Mouse (Mus musculus) intestine, postnatal 0 days (tissue): ENCODE measurements around the gene Vmn1r181. TPM values are rescaled to one million over a fixed set of nuclear protein-coding genes. Genes with fewer than 3 reads are reported as not detected.
"Not testable (repeated sequence)": the region's sequence is repeated elsewhere in the genome, so short reads cannot be mapped to it uniquely, and the experiment has no call there.

Source experiments
- ATAC-seq: fragments of 200-750 bp; cut with Nextera tagmentation; 2 replicates; pipeline ENCODE4 v1.8.0; 2017; ENCODE audit warnings: mild to moderate bottlenecking, moderate TSS enrichment, moderate library complexity
- H3K27ac ChIP-seq: fragments of 300-500 bp; sonication (generic); 2 replicates; pipeline ENCODE4 v1.5.1; 2014; ENCODE audit warnings: mild to moderate bottlenecking, low read depth, low read length, moderate library complexity
- H3K27me3 ChIP-seq: fragments of 300-500 bp; sonication (generic); replicated peaks from 2 replicates; pipeline ENCODE4 v1.6.1; 2014; ENCODE audit warnings: low read length, mixed read lengths; ENCODE audit not compliant: control insufficient read depth, insufficient read depth
- H3K36me3 ChIP-seq: fragments of 300-500 bp; sonication (generic); 2 replicates; pipeline ENCODE4 v1.6.1; 2014; ENCODE audit warnings: mild to moderate bottlenecking, moderate library complexity; ENCODE audit not compliant: control insufficient read depth, insufficient read depth
- H3K4me1 ChIP-seq: fragments of 300-500 bp; sonication (generic); replicated peaks from 2 replicates; pipeline ENCODE4 v1.6.1; 2014; ENCODE audit warnings: antibody characterized with exemption, low read length, mixed read lengths; ENCODE audit not compliant: control insufficient read depth, insufficient read depth
- H3K4me2 ChIP-seq: fragments of 300-500 bp; sonication (generic); replicated peaks from 2 replicates; pipeline ENCODE4 v1.6.1; 2014; ENCODE audit warnings: low read depth, mild to moderate bottlenecking, moderate library complexity
- H3K4me3 ChIP-seq: fragments of 300-500 bp; sonication (generic); 2 replicates; pipeline ENCODE4 v1.5.1; 2014; ENCODE audit warnings: low read depth, low read length
- H3K9ac ChIP-seq: fragments of 300-500 bp; sonication (generic); 2 replicates; pipeline ENCODE4 v1.6.1; 2014; ENCODE audit warnings: mild to moderate bottlenecking, low read depth, low read length
- H3K9me3 ChIP-seq: fragments of 300-500 bp; sonication (generic); 2 replicates; pipeline ENCODE4 v1.6.1; 2016; ENCODE audit warnings: mixed run types; ENCODE audit not compliant: control insufficient read depth
- CTCF ChIP-seq: sonication (generic); IDR thresholded peaks from 2 replicates; pipeline ENCODE4 v1.5.1; 2016; ENCODE audit warnings: low read depth, mild to moderate bottlenecking, control low read depth, antibody characterized with exemption, moderate library complexity
- whole genome bisulfite sequencing: fragments of 180-500 bp; shearing (Covaris S2); extraction: QIAGEN DNeasy Blood & Tissue Kit; methylation state at CpG from one replicate; pipeline ENCODE4 v1.1.7; 2014; 5-methylcytosine and 5-hydroxymethylcytosine counted together
- polyA plus RNA-seq: library from polyadenylated mRNA; unstranded; fragments of >200 nt; fragmentation: Nextera tagmentation; extraction: Ambion mirVana; gene quantifications from 2 replicates; pipeline ENCODE4 v1.2.1, GENCODE M21; 2015

Gene Vmn1r181
- polyA plus RNA-seq: not detected in 2 replicates

DNA sequence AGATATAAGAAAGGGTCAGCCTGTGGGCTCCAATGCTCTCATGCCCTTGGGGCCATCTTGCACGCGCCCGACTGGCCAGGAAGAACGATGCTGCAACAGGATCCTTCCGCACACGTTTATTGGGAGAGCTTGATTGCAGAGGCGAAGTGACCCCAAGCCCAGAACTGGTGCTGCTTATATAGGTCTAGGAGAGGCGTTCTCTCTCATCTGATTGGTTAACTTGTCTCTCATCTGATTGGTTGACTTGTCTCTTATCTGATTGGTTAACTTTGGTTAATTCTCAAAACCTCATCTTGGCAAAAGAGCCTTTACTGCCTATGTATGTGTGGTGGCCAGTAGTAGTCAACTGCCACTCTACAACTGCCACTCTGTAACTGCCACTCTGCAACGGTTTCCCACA lies at the start of gene Vmn1r181:
TSS of gene Vmn1r181 (plus strand) at position 301 of the 400 bp plus-strand sequence.
- not testable (repeated sequence) for H3K36me3 ChIP-seq, H3K27me3 ChIP-seq, ATAC-seq, H3K9ac ChIP-seq, H3K27ac ChIP-seq, H3K4me3 ChIP-seq, H3K4me1 ChIP-seq, H3K9me3 ChIP-seq, H3K4me2 ChIP-seq
- 78% methylated on average over 9 of the region's 9 CpGs for WGBS

DNA sequence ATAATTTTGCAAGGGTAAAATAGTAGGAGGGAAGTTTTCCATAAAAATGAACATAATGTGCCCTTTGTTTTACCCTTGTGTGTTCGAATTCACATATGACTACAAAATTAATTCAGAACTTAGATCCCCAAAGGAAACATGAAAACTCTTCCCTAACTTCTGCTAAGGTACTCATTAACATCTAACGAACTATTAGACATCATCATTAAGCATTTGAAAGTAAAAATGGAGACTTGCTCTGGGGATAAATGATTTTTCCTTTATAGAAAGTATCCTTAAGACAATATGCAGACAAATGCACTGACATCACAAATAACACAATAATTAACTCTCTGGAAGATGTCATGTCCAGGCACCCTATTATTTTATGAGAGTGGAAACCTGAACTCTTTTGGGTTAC lies 47.7 kb upstream of the Vmn1r181 start, which contains the start of gene Vmn1r179:
TSS of gene Vmn1r179 (plus strand) at position 301 of the 400 bp plus-strand sequence.
- no peak within 1 kb of the TSS for H3K27ac ChIP-seq
- WGBS: 54% methylated on average over 2 of the region's 2 CpGs
- no peaks in the 10 kb centered on the region for H3K27me3 ChIP-seq
- no peaks in the 10 kb centered on the region for H3K9me3 ChIP-seq
- no peak for ATAC-seq
- H3K4me3 ChIP-seq: no peak within 1 kb of the TSS
- TF ChIP-seq CTCF: no peak
- no peak within 1 kb of the TSS for H3K4me2 ChIP-seq
- H3K4me1 ChIP-seq: no peaks in the 10 kb centered on the region
- no peak within 1 kb of the TSS for H3K9ac ChIP-seq
- no peaks in the 10 kb centered on the region for H3K36me3 ChIP-seq

DNA sequence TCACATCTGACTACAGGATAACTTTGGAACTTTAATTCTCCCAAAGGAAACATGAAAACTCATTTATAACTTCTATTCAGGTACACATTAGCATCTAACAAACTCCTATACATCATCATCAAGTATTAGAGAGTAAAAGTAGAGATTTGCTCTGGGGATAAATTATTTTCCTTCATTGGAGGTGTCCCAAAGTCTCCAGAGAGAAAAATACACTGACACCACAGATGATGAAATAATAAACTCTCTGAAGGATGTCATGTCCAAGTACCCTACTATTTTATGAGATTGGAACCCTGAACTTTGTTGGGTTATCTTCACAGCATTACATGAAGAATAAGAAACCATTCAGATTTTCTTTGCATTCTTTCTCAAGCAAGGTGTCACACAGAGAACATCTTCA lies 24.1 kb upstream of the Vmn1r181 start, which contains the start of gene Vmn1r180:
TSS of gene Vmn1r180 (plus strand) at position 301 of the 400 bp plus-strand sequence.
- Histone ChIP-seq H3K4me3 (no peak within 1 kb of the TSS), H3K9ac (no peak within 1 kb of the TSS), H3K36me3 (no peaks in the 10 kb centered on the region), H3K27me3 (no peaks in the 10 kb centered on the region), H3K9me3 (no peaks in the 10 kb centered on the region), H3K4me2 (no peak within 1 kb of the TSS), H3K4me1 (no peaks in the 10 kb centered on the region), H3K27ac (no peak within 1 kb of the TSS)
- no peak for ATAC-seq
- TF ChIP-seq CTCF: no peak

DNA sequence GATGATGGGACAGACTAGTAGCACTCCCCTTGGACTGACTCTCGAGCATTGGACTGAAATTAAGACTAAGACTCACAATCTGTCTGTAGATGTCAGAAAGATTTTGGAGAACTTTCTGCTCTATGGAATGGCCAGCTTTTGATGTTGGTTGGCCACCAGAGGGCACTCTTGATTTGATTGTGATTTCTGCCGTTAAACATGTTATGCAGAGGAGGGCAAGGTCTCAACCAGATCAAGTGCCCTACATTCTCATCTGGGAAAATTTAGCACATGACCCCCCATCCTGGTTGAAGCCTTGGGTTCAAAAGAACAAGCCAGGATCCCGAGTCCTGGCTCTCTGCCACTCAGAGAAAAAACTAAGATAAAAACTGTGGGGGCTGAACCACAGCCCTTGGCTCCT lies 6.4 kb upstream of the Vmn1r181 start:
- H3K9me3 ChIP-seq, H3K27me3 ChIP-seq, H3K4me2 ChIP-seq, H3K4me1 ChIP-seq, H3K4me3 ChIP-seq, H3K36me3 ChIP-seq, H3K9ac ChIP-seq, H3K27ac ChIP-seq, ATAC-seq: not testable (repeated sequence)
- TF ChIP-seq CTCF: peak; percentile 54
- 47% methylated on average over 3 of the region's 3 CpGs for WGBS

DNA sequence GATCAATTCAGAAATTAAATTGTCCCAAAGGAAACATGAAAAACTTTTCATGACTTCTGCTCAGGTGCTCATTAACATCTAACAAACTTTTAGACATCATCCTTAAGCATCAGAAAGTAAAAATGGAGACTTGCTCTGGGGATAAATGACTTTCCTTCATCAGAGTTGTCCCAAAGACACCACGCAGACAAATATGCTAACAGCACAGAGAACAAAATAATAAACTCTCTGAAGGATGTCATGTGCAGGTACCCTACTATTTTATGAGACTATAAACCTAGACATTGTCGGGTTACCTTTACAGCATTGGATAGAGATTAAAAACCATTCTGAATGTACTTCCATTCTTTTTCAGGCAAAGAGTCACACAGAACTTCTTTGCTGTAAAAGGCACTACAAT lies 27.0 kb downstream of the Vmn1r181 start, which contains the start of gene V1rd19:
TSS of gene V1rd19 (plus strand) at position 301 of the 400 bp plus-strand sequence.
- Histone ChIP-seq H3K9me3 (no peaks in the 10 kb centered on the region), H3K36me3 (no peaks in the 10 kb centered on the region), H3K4me2 (no peak within 1 kb of the TSS), H3K4me3 (no peak within 1 kb of the TSS), H3K27me3 (no peaks in the 10 kb centered on the region), H3K9ac (no peak within 1 kb of the TSS), H3K27ac (no peak within 1 kb of the TSS), H3K4me1 (no peaks in the 10 kb centered on the region)
- no peak for TF ChIP-seq CTCF
- WGBS: 64% methylated on average over 2 of the region's 2 CpGs
- ATAC-seq: no peak

Other genes starting within 250 kb of the Vmn1r181 start
- gene Vmn1r174, start 222.3 kb upstream of the Vmn1r181 start, polyA plus RNA-seq: not detected in 2 replicates
- not detected in 2 replicates for gene Vmn1r175, start 164.0 kb upstream of the Vmn1r181 start, polyA plus RNA-seq
- not detected in 2 replicates for gene Vmn1r176, start 137.2 kb upstream of the Vmn1r181 start, polyA plus RNA-seq
- gene Vmn1r177, start 108.2 kb upstream of the Vmn1r181 start, polyA plus RNA-seq: not detected in 2 replicates
- not detected in 2 replicates for gene Vmn1r178, start 82.6 kb upstream of the Vmn1r181 start, polyA plus RNA-seq
- gene Vmn1r179, start 47.6 kb upstream of the Vmn1r181 start, polyA plus RNA-seq: not detected in 2 replicates
- not detected in 2 replicates for gene Vmn1r180, start 24.0 kb upstream of the Vmn1r181 start, polyA plus RNA-seq
- not detected in 2 replicates for gene V1rd19, start 27.1 kb downstream of the Vmn1r181 start, polyA plus RNA-seq
- not detected in 2 replicates for gene Vmn1r183, start 78.6 kb downstream of the Vmn1r181 start, polyA plus RNA-seq
- gene Zfp180, start 107.3 kb downstream of the Vmn1r181 start, polyA plus RNA-seq: 5.2 and 6.5 TPM in 2 replicates
- gene Zfp112, start 137.7 kb downstream of the Vmn1r181 start, polyA plus RNA-seq: 2.0 and 2.2 TPM in 2 replicates
- gene Zfp235, start 159.6 kb downstream of the Vmn1r181 start, polyA plus RNA-seq: 7.9 and 8.0 TPM in 2 replicates
- 0.37 and 0.72 TPM in 2 replicates for gene Zfp114, start 200.4 kb downstream of the Vmn1r181 start, polyA plus RNA-seq
- 3.0 and 3.1 TPM in 2 replicates for gene Zfp111, start 236.8 kb downstream of the Vmn1r181 start, polyA plus RNA-seq